Mouse (Mus musculus): ENCODE measurements around the gene Lpgat1.

Lpgat1 gene

GRCm38 (mm10) chr1:191808688-191809223 lies 91.1 kb downstream of the Lpgat1 start:
- DNase-seq, result peak; percentile 96

- DNase-seq, result no peak
Measured at GRCm38 (mm10) chr1:191811774-191812173, 94.1 kb downstream of the Lpgat1 start.

- DNase-seq, result no peak
Measured at GRCm38 (mm10) chr1:191812949-191813691, 95.5 kb downstream of the Lpgat1 start.

- DNase-seq, result no peak
Measured at GRCm38 (mm10) chr1:191814240-191814639, 96.6 kb downstream of the Lpgat1 start.

GRCm38 (mm10) chr1:191814935-191815334 lies 97.3 kb downstream of the Lpgat1 start:
- no peak for DNase-seq

- no peak for DNase-seq
Measured at GRCm38 (mm10) chr1:191816596-191816995, 99.0 kb downstream of the Lpgat1 start.

GRCm38 (mm10) chr1:191817418-191818144 lies 99.9 kb downstream of the Lpgat1 start:
- peak; percentile 92 for DNase-seq

- no peak for DNase-seq
Measured at GRCm38 (mm10) chr1:191818145-191818631, 100.6 kb downstream of the Lpgat1 start.

GRCm38 (mm10) chr1:191819026-191819425 lies 101.4 kb downstream of the Lpgat1 start:
- no peak for DNase-seq

GRCm38 (mm10) chr1:191820951-191821325 lies 103.3 kb downstream of the Lpgat1 start:
- no peak for DNase-seq

GRCm38 (mm10) chr1:191821326-191822091 lies 103.9 kb downstream of the Lpgat1 start, which contains the start of gene Nek2:
TSS of gene Nek2 (plus strand) at chr1:191821444.
- peak; percentile 94 for DNase-seq

- DNase-seq, result no peak
Measured at GRCm38 (mm10) chr1:191829124-191829523, 111.5 kb downstream of the Lpgat1 start.

- DNase-seq, result no peak
Measured at GRCm38 (mm10) chr1:191833396-191833795, 115.8 kb downstream of the Lpgat1 start.

All from cerebellum, adult 9-10 months (tissue).